Mouse (Mus musculus) CD4-positive, CD25-positive, alpha-beta regulatory T cell, adult 4 months (primary cell): ENCODE data around the gene Psmd1. TPM values are rescaled to one million over a fixed set of nuclear protein-coding genes. Genes with fewer than 3 reads are reported as not detected.

Experiments used
- ATAC-seq: one replicate; pipeline ENCODE4 v1.8.0; 2017
- polyA plus RNA-seq, 2 experiments: library from polyadenylated mRNA; unstranded; fragments of 100-300 nt; shearing (Covaris generic); gene quantifications; one replicate each; pipeline ENCODE4 v1.2.1; 2017

The Psmd1 gene
- polyA plus RNA-seq, 2 experiments from 2014 or later = 69.8 to 71.7 TPM

GRCm38 (mm10) chr1:86160479-86160878 is 96.3 kb downstream of the Psmd1 start:
- ATAC-seq = no peak

- ATAC-seq = no peak
Observed at GRCm38 (mm10) chr1:86161061-86161460, 96.9 kb downstream of the Psmd1 start.

- no peak for ATAC-seq
Observed at GRCm38 (mm10) chr1:86174602-86175001, 110.4 kb downstream of the Psmd1 start.

GRCm38 (mm10) chr1:86176066-86176465 is 111.9 kb downstream of the Psmd1 start:
- no peak for ATAC-seq

GRCm38 (mm10) chr1:86178462-86179253 is 114.5 kb downstream of the Psmd1 start:
- ATAC-seq = peak; percentile 98

GRCm38 (mm10) chr1:86182004-86182709 is 118.0 kb downstream of the Psmd1 start:
- no peak for ATAC-seq

GRCm38 (mm10) chr1:86183577-86184263 is 119.5 kb downstream of the Psmd1 start:
- no peak for ATAC-seq

GRCm38 (mm10) chr1:86186762-86187161 is 122.6 kb downstream of the Psmd1 start:
- ATAC-seq = no peak

- ATAC-seq = no peak
Observed at GRCm38 (mm10) chr1:86187856-86188255, 123.7 kb downstream of the Psmd1 start.

- no peak for ATAC-seq
Observed at GRCm38 (mm10) chr1:86188271-86188670, 124.1 kb downstream of the Psmd1 start.

Other genes starting within 250 kb of the Psmd1 start
- gene Itm2c, start 170.1 kb upstream of the Psmd1 start, polyA plus RNA-seq = 100 to 1,000 TPM; 106 to 170 TPM
- 1 to 10 TPM in 1 of 2 experiments, under 1 TPM in 1; 0.47 to 1.0 TPM for gene 4933407L21Rik, start 135.9 kb upstream of the Psmd1 start, polyA plus RNA-seq
- gene Gpr55, start 103.4 kb upstream of the Psmd1 start, polyA plus RNA-seq = 10 to 100 TPM in 1 of 2 experiments, 1 to 10 TPM in 1; 2.7 to 10.2 TPM
- gene Spata3, start 47.6 kb upstream of the Psmd1 start, polyA plus RNA-seq = not detected
- not detected for gene 2810459M11Rik, start 18.5 kb upstream of the Psmd1 start, polyA plus RNA-seq
- under 1 TPM in 1 of 2 experiments, not detected in 1; 0.39 TPM for gene Htr2b, start 47.6 kb downstream of the Psmd1 start, polyA plus RNA-seq
- gene Gm21972, start 69.2 kb downstream of the Psmd1 start, polyA plus RNA-seq = not detected
- 1 to 10 TPM; 6.2 to 7.8 TPM for gene Armc9, start 90.4 kb downstream of the Psmd1 start, polyA plus RNA-seq
- not detected for gene B3gnt7, start 238.4 kb downstream of the Psmd1 start, polyA plus RNA-seq